Mouse (Mus musculus) ES-E14 (cell line): ENCODE data around the gene Prkab2. TPM values are rescaled to one million over a fixed set of nuclear protein-coding genes. Genes with fewer than 3 reads are reported as not detected.

Experiments
- DNase-seq: peaks from one replicate; pipeline ENCODE4 v3.0.0-alpha.2; 2013; ENCODE audit warnings: low read depth, low spot score
- H3K27ac ChIP-seq: 2 replicates; pipeline ENCODE4 v1.5.1; 2012; ENCODE audit warnings: low read depth, mild to moderate bottlenecking, low read length, moderate library complexity, mixed read lengths; ENCODE audit not compliant: poor library complexity, insufficient read depth, severe bottlenecking
- H3K36me3 ChIP-seq: 2 replicates; pipeline ENCODE4 v1.6.1; 2012; ENCODE audit warnings: mild to moderate bottlenecking, low read length, moderate library complexity, mixed read lengths; ENCODE audit not compliant: control insufficient read depth, poor library complexity, insufficient read depth, severe bottlenecking
- H3K4me1 ChIP-seq, 2 experiments: fragments of 150-350 bp in 1 of 2; sonication (generic) in 1 of 2; 2 replicates each; pipeline ENCODE4 v1.6.1; 2012; ENCODE audit warnings: low read length in 2 of 2, mild to moderate bottlenecking in 1 of 2, mixed read lengths in 1 of 2; ENCODE audit not compliant: control insufficient read depth in 2 of 2, insufficient read depth in 2 of 2, poor library complexity in 1 of 2
- H3K4me3 ChIP-seq, 2 experiments: fragments of 150-350 bp in 1 of 2; sonication (generic) in 1 of 2; 2 replicates each; pipeline ENCODE4 v1.5.1; 2012; ENCODE audit warnings: low read length in 2 of 2, low read depth in 1 of 2, mild to moderate bottlenecking in 1 of 2, mixed read lengths in 1 of 2; ENCODE audit not compliant: insufficient read depth in 1 of 2, poor library complexity in 1 of 2, severe bottlenecking in 1 of 2
- H3K9ac ChIP-seq: 2 replicates; pipeline ENCODE4 v1.6.1; 2012; ENCODE audit warnings: low read depth, mild to moderate bottlenecking, low read length, mixed read lengths; ENCODE audit not compliant: poor library complexity, insufficient read depth, severe bottlenecking
- H3K9me3 ChIP-seq: fragments of 150-350 bp; sonication (generic); 2 replicates; pipeline ENCODE4 v1.6.1; 2012; ENCODE audit warnings: low read depth, mild to moderate bottlenecking, low read length; ENCODE audit not compliant: control insufficient read depth, insufficient read depth
- CHD2 ChIP-seq: IDR thresholded peaks from 2 replicates; pipeline ENCODE4 v1.6.1; 2014; ENCODE audit warnings: mild to moderate bottlenecking, low read depth, low read length, inconsistent platforms
- HCFC1 ChIP-seq: IDR thresholded peaks from 2 replicates; pipeline ENCODE4 v1.6.1; 2012; ENCODE audit warnings: low read length, inconsistent platforms, borderline replicate concordance; ENCODE audit not compliant: insufficient read depth
- MAFK ChIP-seq: IDR thresholded peaks from 2 replicates; pipeline ENCODE4 v1.6.1; 2014; ENCODE audit warnings: mild to moderate bottlenecking, low read depth, low read length, inconsistent platforms; ENCODE audit not compliant: insufficient read depth
- ZC3H11A ChIP-seq: IDR thresholded peaks from 2 replicates; pipeline ENCODE4 v1.6.1; 2012; ENCODE audit warnings: low read depth, mild to moderate bottlenecking, inconsistent platforms, low read length, borderline replicate concordance
- ZNF384 ChIP-seq: IDR thresholded peaks from 2 replicates; pipeline ENCODE4 v1.6.1; 2012; ENCODE audit warnings: low read depth, low read length, inconsistent platforms
- in situ Hi-C, 2 experiments: fragments of 600-800 bp; cut with MboI; formaldehyde crosslinking; loops; one replicate each; pipeline ENCODE4 v1.15.1; 2025; ENCODE audit warnings: low sequenced_read_pairs in 2 of 2, inconsistent platforms in 1 of 2; ENCODE audit not compliant: unreplicated experiment in 2 of 2
- total RNA-seq: library from RNA; depleted of rRNA; stranded (reverse); fragments of 300-350 nt; gene quantifications from 2 replicates; pipeline ENCODE4 v1.2.3, GENCODE M21; 2012; rRNA removed

The Prkab2 gene
- total RNA-seq, 1 experiment, result 7.5 TPM

GRCm38 (mm10) chr3:97706561-97706960 lies 48.6 kb downstream of the Prkab2 start:
- H3K36me3 ChIP-seq, result no peaks in the 10 kb centered on the region
- in situ Hi-C loops, result no loop called here
- H3K9ac ChIP-seq, result no peak overlapping the region
- H3K4me3 ChIP-seq, result no peak overlapping the region
- no peak for DNase-seq
- H3K27ac ChIP-seq, result no peak overlapping the region
- no peak for TF ChIP-seq MAFK
- no peak for TF ChIP-seq HCFC1
- no peak for TF ChIP-seq CHD2
- no peaks in the 10 kb centered on the region for H3K4me1 ChIP-seq
- no peaks in the 10 kb centered on the region for H3K9me3 ChIP-seq

GRCm38 (mm10) chr3:97710134-97710533 lies 52.1 kb downstream of the Prkab2 start:
- in situ Hi-C loops, result no loop called here
- Histone ChIP-seq H3K4me1 (no peaks in the 10 kb centered on the region), H3K9me3 (no peaks in the 10 kb centered on the region), H3K36me3 (no peaks in the 10 kb centered on the region), H3K4me3 (no peak overlapping the region), H3K9ac (no peak overlapping the region), H3K27ac (no peak overlapping the region)
- DNase-seq, result no peak
- TF ChIP-seq MAFK, result no peak
- no peak for TF ChIP-seq HCFC1
- TF ChIP-seq CHD2, result no peak
- no peak for TF ChIP-seq ZNF384
- TF ChIP-seq ZC3H11A, result no peak

GRCm38 (mm10) chr3:97710881-97711280 lies 52.9 kb downstream of the Prkab2 start:
- no peaks in the 10 kb centered on the region for H3K36me3 ChIP-seq
- no peak overlapping the region for H3K4me3 ChIP-seq
- H3K9ac ChIP-seq, result no peak overlapping the region
- no peak for TF ChIP-seq ZNF384
- no peak for TF ChIP-seq HCFC1
- TF ChIP-seq MAFK, result no peak
- TF ChIP-seq ZC3H11A, result no peak
- no peak for TF ChIP-seq CHD2
- H3K27ac ChIP-seq, result no peak overlapping the region
- in situ Hi-C loops, result no loop called here
- no peak for DNase-seq
- H3K9me3 ChIP-seq, result no peaks in the 10 kb centered on the region
- H3K4me1 ChIP-seq, result no peaks in the 10 kb centered on the region

- H3K9ac ChIP-seq, result no peak overlapping the region
- in situ Hi-C loops, result no loop called here
- H3K27ac ChIP-seq, result no peak overlapping the region
- H3K4me3 ChIP-seq, result no peak overlapping the region
- no peaks in the 10 kb centered on the region for H3K9me3 ChIP-seq
- TF ChIP-seq ZNF384 (no peak), MAFK (no peak), HCFC1 (no peak), CHD2 (no peak), ZC3H11A (no peak)
- H3K4me1 ChIP-seq, result no peaks in the 10 kb centered on the region
- H3K36me3 ChIP-seq, result no peaks in the 10 kb centered on the region
- DNase-seq, result no peak
These were observed 57.9 kb downstream of the Prkab2 start for GRCm38 (mm10) chr3:97715922-97716321.

- no peaks in the 10 kb centered on the region for H3K36me3 ChIP-seq
- in situ Hi-C loops, result no loop called here
These were observed 61.1 kb downstream of the Prkab2 start for GRCm38 (mm10) chr3:97719116-97719515.

More at GRCm38 (mm10) chr3:97719116-97719515, 61.1 kb downstream of the Prkab2 start:
- no peak overlapping the region for H3K27ac ChIP-seq
- no peaks in the 10 kb centered on the region for H3K9me3 ChIP-seq
- H3K9ac ChIP-seq, result no peak overlapping the region
- H3K4me3 ChIP-seq, result no peak overlapping the region
- TF ChIP-seq HCFC1 (no peak), MAFK (no peak), CHD2 (no peak), ZC3H11A (no peak), ZNF384 (no peak)
- no peak for DNase-seq
- no peaks in the 10 kb centered on the region for H3K4me1 ChIP-seq

Other genes starting within 250 kb of the Prkab2 start
- not detected in 2 replicates for gene Olfr1402, start 236.2 kb upstream of the Prkab2 start, total RNA-seq
- gene Chd1l, start 48.0 kb upstream of the Prkab2 start, total RNA-seq, result 25.8 and 31.1 TPM in 2 replicates
- gene Fmo5, start 29.4 kb upstream of the Prkab2 start, total RNA-seq, result 0.27 and 0.90 TPM in 2 replicates
- not detected in 2 replicates for gene Gm17651, start 16.5 kb downstream of the Prkab2 start, total RNA-seq
- gene Pde4dip, start 230.5 kb downstream of the Prkab2 start, total RNA-seq, result 10.0 and 12.0 TPM in 2 replicates
- gene Sec22b, start 243.0 kb downstream of the Prkab2 start, total RNA-seq, result 29.1 and 44.4 TPM in 2 replicates